Comparison of ENCODE assay signal across 9 mouse cellular contexts in genomic region chr14:22808595-22809166, GRCm38 (mm10).
DNase-seq lines count a peak whose midpoint lies in the region; ATAC-seq and TF ChIP-seq lines count a peak whose summit lies in the region.
"Had no signal": no experiment of that assay in that cellular context is flagged by ENCODE, and none has a peak within 500 bp of the region (broad histone marks: within the 10 kb centered on the region; RNA-seq: fewer than 3 reads in every experiment).

No protein-coding gene starts in this region.

- DNase-seq in cerebellum, postnatal 4 days (ENCODE audit: low spot score in 2 of 2): no peak
- DNase-seq in Patski (ENCODE audit: low read depth, low spot score): peak; percentile 62
- peak; percentile 23 to 25 for DNase-seq in heart, postnatal 14 days
- DNase-seq in thymus, postnatal 25 days: no peak
- DNase-seq in Muller cell, postnatal 12 days (ENCODE audit: inconsistent ontology term): no peak
- DNase-seq in B cell, adult 2 months: no peak

- no peak overlapping the region for H3K4me3 ChIP-seq in lung, embryonic 16.5 days (ENCODE audit: low read length)
- H3K4me3 ChIP-seq: liver, embryonic 13.5 days had no signal

- H3K4me2 ChIP-seq in lung, embryonic 16.5 days (ENCODE audit: low read depth, low read length): no peak overlapping the region

- no peaks in the 10 kb centered on the region for H3K9me3 ChIP-seq in lung, embryonic 16.5 days (ENCODE audit: control insufficient read depth, low read length)
- H3K9me3 ChIP-seq: liver, embryonic 13.5 days had no signal

- in situ Hi-C loops in Patski (cut with MboI; ENCODE audit: low pct_unique_long_range_greater_than_20kb): loop anchor here (10.0 to 25.0 kb wide), 2 partner anchors 224 to 729 kb away; no protein-coding TSS in a partner anchor

- intact Hi-C loops in heart, postnatal 14 days (cut with DNase I): loop anchor here (10.0 kb wide), 1 partner anchor 234 kb away; no protein-coding TSS in a partner anchor

- peak overlapping the region; percentile 76; the same call in 1 of the 2 replicates for H3K27ac ChIP-seq in lung, embryonic 16.5 days (ENCODE audit: low read length)
- H3K27ac ChIP-seq: liver, embryonic 13.5 days had no signal

- H3K4me1 ChIP-seq in lung, embryonic 16.5 days (replicated peaks; ENCODE audit: control insufficient read depth, insufficient read depth, low read length): peaks cover 53% of the 10 kb centered on the region

- ATAC-seq in cerebellum, adult (ENCODE audit: insufficient number of reproducible peaks, low FRiP score, low TSS enrichment): peak; percentile 42; the same call in 1 of the 2 replicates
- peak; percentile 71 for ATAC-seq in Patski
- peak; percentile 44 for ATAC-seq in lung, embryonic 16.5 days (ENCODE audit: low read depth)

- no peak overlapping the region for H3K9ac ChIP-seq in lung, embryonic 16.5 days (ENCODE audit: low read length)
- H3K9ac ChIP-seq: liver, embryonic 13.5 days had no signal

- POLR2A ChIA-PET in Patski (lab: Charles Lee): interaction anchor here (1.9 kb wide), 1 partner anchor 823 kb away, joined by 5 read pairs; no protein-coding TSS in a partner anchor

- WGBS in lung, embryonic 16.5 days: 34% methylated on average over 5 of the region's 5 CpGs

- CTCF ChIA-PET in Patski (lab: Charles Lee): interaction anchor here (0.8 to 5.7 kb wide), 8 partner anchors 11 to 238 kb away, joined by 3 to 38 read pairs (median 4); no protein-coding TSS in a partner anchor

- H3K36me3 ChIP-seq in lung, embryonic 16.5 days (ENCODE audit: control insufficient read depth, insufficient read depth, low read length): no peaks in the 10 kb centered on the region
- H3K36me3 ChIP-seq: liver, embryonic 13.5 days had no signal

- peak; percentile 35 for TF ChIP-seq CTCF in Patski (IDR thresholded peaks at IDR 0.05)

- no peaks in the 10 kb centered on the region for H3K27me3 ChIP-seq in Patski
- H3K27me3 ChIP-seq in lung, embryonic 16.5 days (ENCODE audit: control insufficient read depth, insufficient read depth, low read depth, low read length): no peaks in the 10 kb centered on the region
- H3K27me3 ChIP-seq: liver, embryonic 13.5 days had no signal

Comparison
In these comparisons a context has a peak if more than half of its experiments do, and no peak if none do; other contexts are left out.
1. DNase-seq: peak in Patski (single experiment) and heart, postnatal 14 days (2 of 2); none in cerebellum, postnatal 4 days (0 of 2), thymus, postnatal 25 days (single experiment), Muller cell, postnatal 12 days (single experiment) and B cell, adult 2 months (0 of 2).
2. Peak in every context shown above with its lines, with median percentiles within 50 percentile points of each other: ATAC-seq.